Mouse (Mus musculus) layer of hippocampus, adult 8-10 months (tissue): ENCODE results near the gene Gm13083. TPM values are rescaled to one million over a fixed set of nuclear protein-coding genes. Genes with fewer than 3 reads are reported as not detected.
"Not testable (repeated sequence)": the region's sequence is repeated elsewhere in the genome, so short reads cannot be mapped to it uniquely, and the experiment has no call there.

Source experiments
- DNase-seq, 2 experiments: peaks; one replicate each; pipeline ENCODE4 v3.0.0; 2022; ENCODE audit warnings: low spot score in 2 of 2
- total RNA-seq, 4 experiments: library from RNA; stranded (reverse); gene quantifications; 2 replicates each; pipeline ENCODE4 v1.2.4; 2022

The Gm13083 gene
- not detected for total RNA-seq

- DNase-seq, result not testable (repeated sequence)
Observed at GRCm38 (mm10) chr4:143614703-143615102, at the start of gene Gm13083. TSS of gene Gm13083 (plus strand) at chr4:143615003.

DNA sequence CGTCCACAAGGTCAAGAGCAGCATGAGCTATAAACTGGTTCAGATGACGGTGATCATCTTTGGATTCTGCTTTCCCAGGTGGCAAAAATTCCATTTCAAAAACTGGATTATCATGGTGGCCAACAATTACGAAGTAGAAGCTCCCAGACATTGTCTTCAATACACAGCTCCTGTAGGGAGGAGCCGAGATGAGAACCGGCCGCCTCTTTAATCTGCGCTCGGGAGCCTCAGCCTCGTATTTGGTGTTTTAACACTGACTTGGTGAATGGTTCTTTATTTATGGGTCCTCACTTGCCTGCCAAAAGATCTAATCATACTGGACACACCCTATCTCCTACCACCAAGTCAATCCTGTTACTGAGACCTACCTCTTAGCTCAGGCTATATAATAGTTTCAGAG, 2.9 kb upstream of the Gm13083 start:
- not testable (repeated sequence) for DNase-seq

GRCm38 (mm10) chr4:143618101-143618500, 3.3 kb downstream of the Gm13083 start:
- not testable (repeated sequence) for DNase-seq

DNA sequence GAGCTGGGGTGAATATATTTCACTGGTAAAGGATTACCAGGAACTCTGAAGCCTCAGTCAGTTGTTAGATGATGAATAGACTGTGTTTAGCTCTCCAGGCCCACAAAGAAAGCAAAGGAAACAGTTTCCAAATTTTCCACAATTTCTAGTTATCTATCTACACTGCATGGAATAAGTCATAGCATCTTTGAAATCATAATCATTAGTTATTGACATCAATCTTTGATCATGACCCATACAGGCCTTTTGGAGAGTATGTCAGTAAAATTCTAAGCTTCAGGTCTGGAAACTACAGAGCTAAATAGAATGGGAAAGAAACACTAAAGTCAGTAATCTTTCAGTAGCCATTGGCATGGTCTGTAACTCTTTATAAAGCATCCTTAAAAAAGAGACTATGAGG, 42.3 kb downstream of the Gm13083 start, which contains the start of gene Gm13088:
Gene Gm13088, minus strand, starts transcription at position 101 of the 400 bp plus-strand sequence.
- not testable (repeated sequence) for DNase-seq

Other genes with a start within 250 kb of the Gm13083 start
- not detected for gene Pramel1, start 220.6 kb upstream of the Gm13083 start, total RNA-seq
- gene Pramef8, start 202.6 kb upstream of the Gm13083 start, total RNA-seq, result 10 to 100 TPM in 3 of 4 experiments, 1 to 10 TPM in 1; 9.3 to 16.9 (median 12.8) TPM
- not detected for gene Oog4, start 164.7 kb upstream of the Gm13083 start, total RNA-seq
- gene Gm13043, start 103.7 kb upstream of the Gm13083 start, total RNA-seq, result not detected
- gene Gm13040, start 79.0 kb upstream of the Gm13083 start, total RNA-seq, result not detected
- not detected for gene BC080695, start 63.3 kb upstream of the Gm13083 start, total RNA-seq
- gene Gm13057, start 63.3 kb upstream of the Gm13083 start, total RNA-seq, result not detected
- not detected for gene Gm13088, start 42.2 kb downstream of the Gm13083 start, total RNA-seq
- gene Gm13089, start 87.7 kb downstream of the Gm13083 start, total RNA-seq, result not detected
- not detected for gene Gm13078, start 104.5 kb downstream of the Gm13083 start, total RNA-seq
- not detected for gene Gm13023, start 174.3 kb downstream of the Gm13083 start, total RNA-seq
- gene Gm13084, start 201.1 kb downstream of the Gm13083 start, total RNA-seq, result not detected
- gene Gm13103, start 231.5 kb downstream of the Gm13083 start, total RNA-seq, result not detected